Mouse (Mus musculus): ENCODE measurements around the gene Exoc5. TPM values are rescaled to one million over a fixed set of nuclear protein-coding genes. Genes with fewer than 3 reads are reported as not detected.

Exoc5 gene
- 10 to 100 TPM; 70.4 to 74.5 TPM for polyA plus RNA-seq (2017; shearing (Covaris generic))

DNA sequence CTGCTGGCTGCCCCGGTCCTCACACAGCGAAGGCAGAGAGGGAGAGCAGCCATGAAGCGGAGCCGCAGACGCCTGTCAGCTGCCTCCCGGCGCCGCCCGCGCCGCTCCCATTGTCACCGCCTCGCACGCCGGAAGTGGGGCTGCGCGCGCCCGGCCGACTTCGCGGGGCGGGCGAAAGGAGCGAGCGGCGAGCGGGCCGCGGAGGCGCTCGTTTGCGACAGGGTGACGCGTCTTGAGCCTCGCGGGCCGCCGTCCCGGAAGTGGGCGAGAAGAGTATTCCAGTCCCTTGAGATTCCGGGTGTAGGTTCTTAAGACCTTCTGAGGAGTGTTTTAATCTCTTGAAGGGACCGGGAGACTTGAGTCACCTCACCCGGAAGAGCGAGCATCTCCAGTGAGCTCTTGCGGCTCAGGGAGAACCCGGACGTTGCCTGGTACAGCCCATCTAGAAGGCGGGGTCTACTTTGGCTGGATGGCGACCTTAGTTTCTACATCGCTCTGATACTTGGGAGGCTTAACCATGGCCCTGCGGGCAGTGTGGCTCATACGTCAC is at the start of gene Exoc5:
Gene Exoc5 (minus strand): TSS at position 380 of the 550 bp plus-strand sequence.

DNA sequence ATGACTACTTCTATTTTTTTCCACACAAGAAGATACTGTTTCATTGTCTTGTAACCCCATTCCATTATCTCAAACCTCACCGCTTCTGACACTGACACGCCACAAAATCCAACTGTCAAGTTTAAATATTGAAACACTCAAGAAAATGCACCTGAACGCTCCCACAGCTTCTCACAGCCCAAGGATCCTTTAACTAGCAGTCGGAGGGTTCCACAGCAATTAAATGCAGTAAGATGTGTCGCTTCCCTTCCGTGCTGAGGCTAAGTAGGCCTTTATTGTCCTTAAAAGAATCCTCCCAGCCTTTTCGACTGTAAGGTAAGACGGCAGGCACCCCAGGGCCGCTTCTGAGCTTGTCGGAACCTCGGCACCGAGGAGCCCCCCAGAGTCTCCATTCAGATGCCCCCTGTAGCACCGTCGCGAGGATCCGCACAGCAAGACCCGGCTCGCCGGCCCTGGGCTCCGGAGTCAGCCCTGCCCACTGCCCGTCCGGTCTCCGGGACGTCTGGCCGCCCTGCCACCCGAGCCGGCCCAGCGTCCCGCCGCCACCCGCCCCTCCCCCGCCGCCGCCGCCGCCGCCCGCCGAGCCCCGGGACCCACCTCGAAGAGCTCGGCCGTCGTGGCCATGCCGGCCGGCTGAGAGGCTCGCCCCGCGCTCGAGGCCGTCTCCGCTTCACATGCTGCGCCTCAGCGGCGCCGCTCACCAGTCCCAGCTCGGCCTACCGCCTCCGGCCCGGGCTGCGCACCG is 752 bp downstream of the Exoc5 start, which contains the start of gene Ap5m1:
Gene Ap5m1 (plus strand): TSS at position 569 of the 745 bp plus-strand sequence.

Other genes starting within 250 kb of the Exoc5 start
- 10 to 100 TPM; 39.9 to 55.3 TPM for gene Ap5m1, start 556 bp downstream of the Exoc5 start, polyA plus RNA-seq (2017; shearing (Covaris generic))
- 10 to 100 TPM; 30.0 to 40.5 TPM for gene Naa30, start 105.6 kb upstream of the Exoc5 start, polyA plus RNA-seq (2017; shearing (Covaris generic))
- under 1 TPM in 1 of 2 experiments, not detected in 1; 0.36 TPM for gene ccdc198, start 178.8 kb upstream of the Exoc5 start, polyA plus RNA-seq (2017; shearing (Covaris generic))